Mouse (Mus musculus) intestine, embryonic 14.5 days (tissue): ENCODE results near the gene 2810006K23Rik. TPM values are rescaled to one million over a fixed set of nuclear protein-coding genes. Genes with fewer than 3 reads are reported as not detected.
A peak's percentile ranks its signal among the peaks of the same experiment; 100 is the strongest.
"Not testable (repeated sequence)": the region's sequence is repeated elsewhere in the genome, so short reads cannot be mapped to it uniquely, and the experiment has no call there.

Source experiments
- ATAC-seq: fragments of 200-750 bp; cut with Nextera tagmentation; replicated peaks from 2 replicates; pipeline ENCODE4 v1.8.0; 2017; ENCODE audit warnings: low read depth, moderate number of reproducible peaks, moderate TSS enrichment, moderate library complexity; ENCODE audit not compliant: low FRiP score, low TSS enrichment
- DNase-seq: peaks from one replicate; pipeline ENCODE4 v3.0.0-alpha.2; 2018; ENCODE audit warnings: low spot score
- H3K27ac ChIP-seq: fragments of 300-500 bp; sonication (generic); 2 replicates; pipeline ENCODE4 v1.5.1; 2014; ENCODE audit warnings: low read depth, mild to moderate bottlenecking, control low read depth
- H3K27me3 ChIP-seq: fragments of 300-500 bp; sonication (generic); replicated peaks from 2 replicates; pipeline ENCODE4 v1.6.1; 2014; ENCODE audit warnings: low read length, control low read depth; ENCODE audit not compliant: control insufficient read depth, insufficient read depth
- H3K36me3 ChIP-seq: fragments of 300-500 bp; sonication (generic); 2 replicates; pipeline ENCODE4 v1.6.1; 2014; ENCODE audit warnings: low read length, control low read depth; ENCODE audit not compliant: control insufficient read depth, insufficient read depth
- H3K4me1 ChIP-seq: fragments of 300-500 bp; sonication (generic); replicated peaks from 2 replicates; pipeline ENCODE4 v1.6.1; 2014; ENCODE audit warnings: low read length, control low read depth, mixed read lengths; ENCODE audit not compliant: control insufficient read depth, insufficient read depth
- H3K4me2 ChIP-seq: fragments of 300-500 bp; sonication (generic); 2 replicates; pipeline ENCODE4 v1.6.1; 2014; ENCODE audit warnings: low read length
- H3K4me3 ChIP-seq: fragments of 300-500 bp; sonication (generic); 2 replicates; pipeline ENCODE4 v1.5.1; 2014; ENCODE audit warnings: low read depth, low read length, control low read depth, mixed read lengths
- H3K9ac ChIP-seq: fragments of 300-500 bp; sonication (generic); 2 replicates; pipeline ENCODE4 v1.6.1; 2014; ENCODE audit warnings: mild to moderate bottlenecking, low read length
- H3K9me3 ChIP-seq: fragments of 300-500 bp; sonication (generic); 2 replicates; pipeline ENCODE4 v1.6.1; 2016; ENCODE audit warnings: low read length, control low read depth; ENCODE audit not compliant: control insufficient read depth
- WGBS: fragments of 180-500 bp; shearing (Covaris S2); extraction: QIAGEN DNeasy Blood & Tissue Kit; methylation state at CpG from one replicate; pipeline ENCODE4 v1.1.7; 2014; 5-methylcytosine and 5-hydroxymethylcytosine counted together
- polyA plus RNA-seq: library from polyadenylated mRNA; unstranded; fragments of >200 nt; fragmentation: Nextera tagmentation; extraction: Ambion mirVana; gene quantifications from 2 replicates; pipeline ENCODE4 v1.2.1, GENCODE M21; 2014

Gene 2810006K23Rik
- 11.6 and 14.1 TPM in 2 replicates for polyA plus RNA-seq

DNA sequence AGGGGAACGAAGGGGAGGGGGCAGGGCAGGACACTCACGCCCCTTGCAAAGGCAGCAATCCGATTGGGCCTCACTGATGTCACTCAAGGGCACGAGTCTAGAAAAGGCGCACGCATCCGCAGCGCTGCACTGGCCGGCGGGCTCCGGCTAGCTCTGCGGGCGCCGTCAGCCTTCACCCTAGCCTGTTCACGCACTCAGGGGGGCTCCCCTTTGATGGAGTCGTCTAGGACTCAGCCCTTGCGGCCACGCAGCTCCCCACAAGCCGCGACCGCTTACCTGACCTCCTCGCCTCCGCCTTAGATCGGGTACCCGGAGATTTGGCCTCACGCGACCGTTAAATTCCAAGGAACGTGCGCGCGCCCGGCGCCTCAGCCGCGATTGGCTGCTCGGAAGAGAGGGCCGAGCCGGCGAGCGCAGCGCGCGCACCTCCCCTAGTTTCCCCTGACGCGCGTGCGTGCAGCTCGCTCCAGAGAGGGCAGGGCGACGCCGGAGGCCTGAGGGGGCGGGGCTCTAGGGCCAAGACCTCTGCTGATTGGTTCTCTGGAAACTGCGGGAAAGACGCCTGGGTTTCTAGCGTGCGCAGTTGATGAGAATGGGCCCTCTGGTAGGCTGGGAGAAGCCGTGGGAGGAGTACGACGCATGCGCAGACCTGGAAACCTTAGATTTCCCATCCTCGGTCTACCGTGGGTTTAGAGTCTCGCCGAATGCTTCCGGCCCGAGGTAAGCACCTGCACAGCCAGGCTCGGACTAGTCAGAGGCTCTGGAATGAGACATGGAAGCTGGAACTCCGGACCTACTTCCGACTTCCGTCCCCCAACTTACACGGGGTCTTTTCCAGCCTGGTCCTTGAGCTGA is at the start of gene 2810006K23Rik, which contains the start of gene Mphosph9:
TSS of gene 2810006K23Rik (plus strand) at position 580 of the 855 bp plus-strand sequence.
TSS of gene Mphosph9 (minus strand) at position 463 of the 855 bp plus-strand sequence.
- peak; percentile 100 for DNase-seq
- Histone ChIP-seq H3K4me2 (peak within 1 kb of the TSS; percentile 78), H3K27ac (peak within 1 kb of the TSS; percentile 80), H3K4me1 (peaks cover 11% of the 10 kb centered on the region), H3K4me3 (peak within 1 kb of the TSS; percentile 67), H3K9me3 (no peaks in the 10 kb centered on the region), H3K27me3 (no peaks in the 10 kb centered on the region), H3K36me3 (peaks cover 9% of the 10 kb centered on the region; the same call in 1 of the 2 replicates), H3K9ac (peak within 1 kb of the TSS; percentile 57)
- peak; percentile 98 for ATAC-seq
- WGBS = under 1% methylated on average over 72 of the region's 72 CpGs

DNA sequence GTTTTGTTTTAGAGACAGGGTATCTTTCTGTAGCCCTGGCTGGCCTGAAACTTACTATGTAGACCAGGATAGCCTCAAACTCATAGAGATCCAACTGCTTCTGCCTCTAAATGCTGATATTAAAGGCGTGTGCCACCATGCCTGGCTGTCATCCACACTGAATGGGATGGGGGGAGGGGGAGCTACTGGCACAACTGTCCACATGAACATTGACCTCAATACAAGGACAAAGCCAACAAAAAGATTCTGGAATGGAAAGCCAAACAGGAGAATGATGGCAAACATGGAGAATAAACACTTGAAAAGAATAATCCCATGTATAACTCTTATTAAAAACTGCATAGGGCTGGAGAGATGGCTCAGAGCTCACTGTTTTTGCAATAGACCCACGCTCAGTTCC is 45.0 kb upstream of the 2810006K23Rik start:
- no peak for DNase-seq
- peaks cover 57% of the 10 kb centered on the region for H3K36me3 ChIP-seq
- no peaks in the 10 kb centered on the region for H3K27me3 ChIP-seq
- peaks cover 2% of the 10 kb centered on the region; the same call in 1 of the 2 replicates for H3K9me3 ChIP-seq
- H3K4me3 ChIP-seq = no peak overlapping the region
- no peak overlapping the region for H3K27ac ChIP-seq
- H3K4me1 ChIP-seq = no peaks in the 10 kb centered on the region
- no peak for ATAC-seq
- no peak overlapping the region for H3K4me2 ChIP-seq
- H3K9ac ChIP-seq = no peak overlapping the region
- WGBS = 87% methylated on average over 2 of the region's 2 CpGs

DNA sequence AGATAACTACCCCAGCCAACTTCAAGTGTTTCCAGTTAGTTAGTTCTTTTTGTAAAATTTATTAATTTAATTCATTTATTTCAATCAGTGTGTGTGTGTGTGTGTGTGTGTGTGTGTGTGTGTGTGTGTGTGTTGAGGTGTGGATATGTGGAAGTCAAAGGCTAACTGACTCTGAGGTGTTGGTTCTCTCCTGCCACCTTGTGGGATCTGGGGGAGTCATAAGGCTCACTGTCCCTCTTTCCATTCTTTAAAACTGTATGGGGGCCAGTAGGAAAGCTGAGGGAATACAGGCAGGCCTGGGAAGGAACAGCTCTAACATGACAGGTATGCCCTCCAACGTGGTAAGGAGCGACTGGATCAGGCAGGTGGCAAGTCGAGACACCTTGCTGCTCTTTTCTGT is 43.6 kb upstream of the 2810006K23Rik start:
- Histone ChIP-seq H3K9me3 (peaks cover 3% of the 10 kb centered on the region; the same call in 1 of the 2 replicates), H3K36me3 (peaks cover 57% of the 10 kb centered on the region), H3K9ac (no peak overlapping the region), H3K27ac (no peak overlapping the region), H3K27me3 (no peaks in the 10 kb centered on the region), H3K4me2 (no peak overlapping the region), H3K4me3 (no peak overlapping the region), H3K4me1 (no peaks in the 10 kb centered on the region)
- DNase-seq (no peak), ATAC-seq (no peak)
- WGBS = 69% methylated on average over 3 of the region's 3 CpGs

DNA sequence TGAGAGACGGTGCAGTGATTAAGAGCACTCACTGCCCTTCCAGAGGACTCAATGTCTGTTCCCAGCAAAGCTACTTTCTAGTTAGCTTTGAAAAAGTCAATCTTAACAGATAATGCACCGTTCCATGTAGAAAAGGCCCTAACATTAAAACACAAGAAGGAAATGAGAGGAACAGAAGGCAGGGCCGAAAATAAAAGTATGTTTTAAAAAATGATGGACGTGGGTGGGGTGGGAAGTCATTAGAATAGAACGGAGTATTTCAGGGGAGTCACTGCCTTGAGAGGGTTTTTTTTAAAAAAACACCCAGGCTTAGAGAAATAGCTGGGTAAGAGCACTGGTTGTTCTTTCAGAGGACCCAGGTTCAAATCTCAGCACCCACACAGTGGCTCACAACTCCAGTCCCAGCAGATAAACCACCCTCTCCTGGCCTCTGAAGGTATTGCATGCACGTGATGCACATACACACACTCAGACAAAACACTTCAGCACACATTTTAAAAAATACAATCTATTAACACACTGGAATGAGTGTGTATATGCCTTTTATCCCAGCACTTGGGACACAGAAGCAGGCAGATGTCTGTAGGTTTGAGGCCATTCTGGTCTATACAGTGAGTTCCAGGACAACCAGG is 40.2 kb upstream of the 2810006K23Rik start:
- H3K36me3 ChIP-seq = peaks cover 80% of the 10 kb centered on the region
- 95% methylated on average over 6 of the region's 6 CpGs for WGBS
- H3K27ac ChIP-seq = no peak overlapping the region
- peaks cover 3% of the 10 kb centered on the region; the same call in 1 of the 2 replicates for H3K9me3 ChIP-seq
- H3K4me2 ChIP-seq = no peak overlapping the region
- DNase-seq (no peak), ATAC-seq (no peak)
- H3K4me1 ChIP-seq = no peaks in the 10 kb centered on the region
- H3K4me3 ChIP-seq = no peak overlapping the region
- H3K9ac ChIP-seq = no peak overlapping the region
- H3K27me3 ChIP-seq = no peaks in the 10 kb centered on the region

DNA sequence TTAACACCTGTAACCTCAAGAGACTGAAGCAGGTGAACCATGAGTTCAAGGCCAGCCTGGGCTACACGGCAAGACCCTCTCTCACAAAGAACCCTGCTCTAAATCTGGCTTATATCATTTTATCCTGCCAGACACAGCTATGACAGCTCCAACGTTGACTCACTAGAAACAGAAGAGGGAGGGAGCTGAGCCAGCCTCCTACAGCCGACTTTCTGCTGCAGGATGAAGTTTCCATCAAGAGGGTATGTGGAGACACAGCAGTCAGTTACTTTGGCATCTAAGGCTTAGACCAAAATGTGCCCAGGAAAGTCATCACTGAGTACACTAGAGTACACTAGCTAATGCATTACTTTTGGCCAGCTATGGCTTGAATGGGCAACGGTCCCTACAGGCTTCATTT is 37.7 kb upstream of the 2810006K23Rik start:
- no peak overlapping the region for H3K27ac ChIP-seq
- no peak overlapping the region for H3K4me3 ChIP-seq
- peaks cover 82% of the 10 kb centered on the region for H3K36me3 ChIP-seq
- no peaks in the 10 kb centered on the region for H3K4me1 ChIP-seq
- H3K27me3 ChIP-seq = no peaks in the 10 kb centered on the region
- H3K9ac ChIP-seq = no peak overlapping the region
- H3K9me3 ChIP-seq = peaks cover 3% of the 10 kb centered on the region; the same call in 1 of the 2 replicates
- H3K4me2 ChIP-seq = no peak overlapping the region
- DNase-seq (no peak), ATAC-seq (no peak)
- WGBS = 88% methylated on average over 4 of the region's 4 CpGs

DNA sequence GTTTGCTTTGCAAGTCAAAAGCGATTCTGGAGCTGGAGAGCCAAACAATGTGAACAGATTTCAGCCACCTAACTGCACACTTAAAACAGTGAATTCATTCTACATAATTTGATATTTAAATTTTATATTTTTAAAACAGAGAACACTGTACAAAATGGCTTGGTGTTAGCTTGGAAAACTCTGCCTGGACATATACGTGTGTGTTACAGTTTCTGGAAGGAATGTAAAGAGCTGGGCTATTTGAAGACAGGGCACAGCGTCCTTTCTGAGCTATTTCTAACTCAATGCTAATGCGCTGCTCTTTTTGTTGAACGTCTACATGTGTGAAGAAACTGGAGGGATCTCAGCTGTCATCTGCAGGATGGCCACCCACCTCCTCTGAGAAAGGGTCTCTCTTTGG is 33.9 kb upstream of the 2810006K23Rik start:
- no peaks in the 10 kb centered on the region for H3K27me3 ChIP-seq
- H3K27ac ChIP-seq = no peak overlapping the region
- no peak overlapping the region for H3K9ac ChIP-seq
- H3K4me1 ChIP-seq = no peaks in the 10 kb centered on the region
- H3K4me2 ChIP-seq = no peak overlapping the region
- ATAC-seq = no peak
- DNase-seq = no peak
- H3K9me3 ChIP-seq = no peaks in the 10 kb centered on the region
- H3K4me3 ChIP-seq = no peak overlapping the region
- H3K36me3 ChIP-seq = peaks cover 78% of the 10 kb centered on the region
- 94% methylated on average over 5 of the region's 5 CpGs for WGBS

DNA sequence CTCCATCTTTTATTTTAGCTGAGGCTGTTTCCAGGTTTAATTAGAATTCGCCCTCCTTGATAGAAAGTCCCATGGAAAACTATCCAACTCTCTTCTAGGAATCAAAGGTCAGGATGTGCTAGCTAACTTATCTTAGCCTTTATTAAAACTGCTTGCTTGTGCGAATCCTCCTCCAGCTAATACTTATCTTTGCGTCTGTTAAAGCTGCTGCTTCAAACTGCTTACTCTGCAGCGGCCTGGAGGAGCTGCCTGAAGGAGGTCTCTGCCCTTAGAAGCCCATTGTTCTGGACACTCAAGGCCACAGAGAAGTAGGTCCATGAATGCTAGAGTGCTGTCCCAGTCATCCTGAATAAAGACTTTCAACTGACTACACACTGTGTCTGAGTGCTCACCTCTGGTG is 31.4 kb upstream of the 2810006K23Rik start:
- H3K9me3 ChIP-seq = no peaks in the 10 kb centered on the region
- H3K27me3 ChIP-seq = no peaks in the 10 kb centered on the region
- 96% methylated on average over 4 of the region's 4 CpGs for WGBS
- DNase-seq (no peak), ATAC-seq (no peak)
- H3K4me1 ChIP-seq = no peaks in the 10 kb centered on the region
- H3K4me2 ChIP-seq = no peak overlapping the region
- peaks cover 64% of the 10 kb centered on the region for H3K36me3 ChIP-seq
- H3K9ac ChIP-seq = no peak overlapping the region
- H3K27ac ChIP-seq = no peak overlapping the region
- no peak overlapping the region for H3K4me3 ChIP-seq

DNA sequence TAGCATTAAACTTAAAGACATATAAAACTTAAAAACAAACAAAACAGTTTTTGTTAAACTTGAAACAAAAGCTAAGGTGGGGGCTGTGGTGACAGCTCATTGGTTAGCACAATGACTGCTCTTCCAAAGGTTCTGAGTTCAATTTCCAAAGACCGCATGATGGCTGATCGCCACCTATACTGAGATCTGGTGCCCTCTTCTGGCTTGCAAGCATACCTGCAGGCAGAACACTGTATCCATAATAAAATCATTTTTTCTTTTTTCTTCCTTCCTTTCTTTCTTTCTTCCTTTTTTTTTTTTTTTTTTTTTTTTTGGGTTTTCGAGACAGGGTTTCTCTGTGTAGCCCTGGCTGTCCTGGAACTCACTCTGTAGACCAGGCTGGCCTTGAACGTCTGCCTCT is 28.6 kb upstream of the 2810006K23Rik start:
- not testable (repeated sequence) for H3K9me3 ChIP-seq, DNase-seq, H3K27me3 ChIP-seq, H3K4me2 ChIP-seq, H3K4me1 ChIP-seq, H3K27ac ChIP-seq, ATAC-seq, H3K9ac ChIP-seq, H3K4me3 ChIP-seq
- WGBS = 73% methylated on average over 3 of the region's 4 CpGs
- H3K36me3 ChIP-seq = peaks cover 57% of the 10 kb centered on the region
